Mouse (Mus musculus) MEL (cell line): ENCODE data around the gene Fyn.

Experiments used
- BHLHE40 ChIP-seq: IDR thresholded peaks from 2 replicates; pipeline ENCODE4 v1.6.1; 2012; ENCODE audit warnings: low read depth, mild to moderate bottlenecking, inconsistent platforms, low read length, improper control_type of control experiment, borderline replicate concordance
- CTCF ChIP-seq, 3 experiments: IDR thresholded peaks in 2 of 3; conservative IDR thresholded peaks in 1 of 3; 2 replicates each; pipeline ENCODE4 v1.5.1; 2011 to 2012; ENCODE audit warnings: low read length in 3 of 3, low read depth in 2 of 3, mild to moderate bottlenecking in 2 of 3, improper control_type of control experiment in 1 of 3, inconsistent platforms in 1 of 3, mixed read lengths in 1 of 3, moderate library complexity in 1 of 3; ENCODE audit not compliant: control insufficient read depth in 1 of 3, insufficient read depth in 1 of 3, poor library complexity in 1 of 3, severe bottlenecking in 1 of 3
- ELF1 ChIP-seq: IDR thresholded peaks from 2 replicates; pipeline ENCODE4 v1.6.1; 2014; ENCODE audit warnings: low read depth, mild to moderate bottlenecking, inconsistent platforms, low read length, improper control_type of control experiment, moderate library complexity
- HCFC1 ChIP-seq: IDR thresholded peaks from 2 replicates; pipeline ENCODE4 v1.6.1; 2012; ENCODE audit warnings: low read depth, mild to moderate bottlenecking, inconsistent platforms, low read length, improper control_type of control experiment, moderate library complexity
- MAX ChIP-seq: IDR thresholded peaks from 2 replicates; pipeline ENCODE4 v1.6.1; 2011; ENCODE audit warnings: low read length, improper control_type of control experiment
- POLR2A ChIP-seq, 2 experiments: IDR thresholded peaks; 2 replicates each; pipeline ENCODE4 v1.6.1; 2011 to 2012; ENCODE audit warnings: low read length in 2 of 2, mild to moderate bottlenecking in 2 of 2, control low read depth in 1 of 2, improper control_type of control experiment in 1 of 2, low read depth in 1 of 2, moderate library complexity in 1 of 2; ENCODE audit not compliant: control insufficient read depth in 1 of 2, insufficient read depth in 1 of 2, poor library complexity in 1 of 2
- TAL1 ChIP-seq: IDR thresholded peaks from 2 replicates; pipeline ENCODE4 v1.6.1; 2012; ENCODE audit warnings: mild to moderate bottlenecking, inconsistent platforms, low read length, moderate library complexity, mixed read lengths

DNA sequence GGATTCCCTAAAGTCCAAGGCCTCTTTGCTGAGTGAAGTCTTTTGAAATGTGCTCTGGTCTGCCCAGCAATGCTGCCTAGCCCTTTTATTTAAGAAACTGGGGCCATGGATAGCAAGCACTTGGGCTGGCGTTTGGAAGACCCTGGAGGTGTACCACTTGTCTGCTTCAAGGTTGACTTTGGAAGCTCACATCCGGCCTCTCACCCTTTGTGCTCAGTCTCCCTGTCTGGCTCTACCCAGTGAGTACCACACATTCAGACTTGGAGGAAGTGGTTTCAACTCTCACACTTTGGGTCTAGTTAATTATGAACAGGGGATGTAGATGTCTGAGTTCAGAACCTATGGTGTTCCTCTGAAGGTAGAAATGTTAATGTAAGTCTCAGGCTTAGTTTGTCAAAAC is 2.8 kb downstream of the Fyn start:
- no peak for TF ChIP-seq ELF1
- no peak for TF ChIP-seq POLR2A (IDR thresholded peaks at IDR 0.05; ENCODE audit: control insufficient read depth in 1 of 2, insufficient read depth in 1 of 2, low read depth in 1 of 2, low read length in 2 of 2, poor library complexity in 1 of 2)
- no peak for TF ChIP-seq BHLHE40
- TF ChIP-seq MAX = no peak
- no peak for TF ChIP-seq CTCF (IDR thresholded peaks at IDR 0.05 in 2 of 3, conservative IDR thresholded peaks at IDR 0.05 in 1 of 3; ENCODE audit: control insufficient read depth in 1 of 3, insufficient read depth in 1 of 3, low read depth in 2 of 3, low read length in 3 of 3, poor library complexity in 1 of 3, severe bottlenecking in 1 of 3)
- no peak for TF ChIP-seq TAL1
- TF ChIP-seq HCFC1 = no peak
